Mouse (Mus musculus) frontal cortex, postnatal 10 days (tissue): ENCODE data around the gene Slc22a20.

ENCODE experiments used
- DNase-seq, 2 experiments: peaks; one replicate each; pipeline ENCODE4 v3.0.0; 2022; ENCODE audit warnings: low spot score in 2 of 2, mixed read lengths in 1 of 2

Slc22a20 gene

DNA sequence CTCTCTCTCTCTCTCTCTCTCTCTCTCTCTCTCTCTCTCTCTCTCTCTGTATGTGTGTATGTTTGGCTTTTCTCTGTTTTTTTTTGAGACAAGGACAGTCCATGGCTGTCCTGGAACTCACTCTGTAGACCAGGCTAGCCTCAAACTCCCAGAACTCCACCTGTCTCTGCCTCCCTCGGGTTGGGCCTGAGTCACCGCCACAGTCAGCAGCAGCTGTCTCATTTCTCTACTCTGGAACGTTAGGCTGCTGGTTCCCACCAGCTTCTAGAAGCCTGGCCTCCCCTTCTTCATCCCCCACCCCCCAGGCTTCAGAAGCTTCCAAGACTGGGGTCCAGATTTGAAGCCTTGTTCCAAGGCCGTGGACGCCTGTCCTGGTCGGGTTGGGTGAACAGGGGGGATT, 3.6 kb upstream of the Slc22a20 start:
- no peak for DNase-seq

DNA sequence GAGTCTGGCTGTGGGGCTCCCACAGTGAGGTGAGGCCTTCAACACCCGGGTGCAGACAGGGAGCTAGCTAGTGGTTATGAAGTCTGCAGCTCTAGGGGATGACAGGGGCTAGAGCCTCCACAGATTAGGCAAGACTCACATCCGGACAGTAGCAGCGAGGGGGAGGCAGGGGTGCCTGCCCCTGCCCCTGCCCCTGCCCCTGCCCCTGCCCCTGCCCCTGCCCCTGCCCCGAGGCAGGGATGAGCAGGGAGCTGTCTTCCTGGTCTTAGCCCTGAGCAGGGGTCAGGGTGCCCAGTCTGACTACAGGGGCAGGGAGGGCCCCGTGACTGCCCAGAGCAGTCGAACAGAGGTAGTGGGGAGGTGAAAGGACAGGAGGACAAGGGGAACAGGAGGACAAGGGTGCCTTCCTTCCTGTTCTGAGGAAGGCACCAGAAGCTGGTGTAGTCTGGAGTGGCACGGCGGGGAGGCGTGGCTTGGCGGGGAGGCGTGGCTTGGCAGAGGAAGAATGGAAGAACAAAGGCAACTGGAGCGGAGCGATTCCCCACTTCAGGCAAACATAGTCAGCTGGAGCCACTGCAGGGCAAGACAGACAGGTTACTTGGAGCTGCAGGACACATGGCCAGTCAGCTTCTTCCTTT, 3.0 kb upstream of the Slc22a20 start:
- DNase-seq, result peak; percentile 54 to 57

GRCm38 (mm10) chr19:5988027-5988814, 2.3 kb upstream of the Slc22a20 start:
- DNase-seq, result no peak

- DNase-seq, result no peak
Measured at GRCm38 (mm10) chr19:5980477-5980876, 5.5 kb downstream of the Slc22a20 start.

DNA sequence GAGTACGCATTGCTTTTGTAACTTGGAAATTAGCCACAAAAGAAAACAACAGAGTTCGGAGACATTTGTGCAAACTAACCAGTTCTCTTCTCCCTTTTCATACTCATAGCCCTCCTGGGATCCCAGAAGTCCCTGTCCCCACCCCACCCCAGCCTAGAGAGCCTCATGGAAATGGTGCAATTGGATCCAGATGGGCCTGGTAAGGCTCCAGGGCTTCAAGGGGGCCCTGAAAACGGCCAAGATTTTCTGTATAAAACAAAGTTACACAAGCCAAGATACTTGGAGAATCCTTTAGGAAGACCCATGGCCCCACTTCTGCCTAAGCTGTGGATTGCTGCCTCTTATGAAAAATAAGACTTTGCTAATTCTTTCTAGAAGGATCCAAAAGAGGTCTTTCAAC, 8.2 kb downstream of the Slc22a20 start:
- no peak for DNase-seq

- peak; percentile 41 to 68 for DNase-seq
Measured at GRCm38 (mm10) chr19:5975676-5976075, 10.3 kb downstream of the Slc22a20 start.

DNA sequence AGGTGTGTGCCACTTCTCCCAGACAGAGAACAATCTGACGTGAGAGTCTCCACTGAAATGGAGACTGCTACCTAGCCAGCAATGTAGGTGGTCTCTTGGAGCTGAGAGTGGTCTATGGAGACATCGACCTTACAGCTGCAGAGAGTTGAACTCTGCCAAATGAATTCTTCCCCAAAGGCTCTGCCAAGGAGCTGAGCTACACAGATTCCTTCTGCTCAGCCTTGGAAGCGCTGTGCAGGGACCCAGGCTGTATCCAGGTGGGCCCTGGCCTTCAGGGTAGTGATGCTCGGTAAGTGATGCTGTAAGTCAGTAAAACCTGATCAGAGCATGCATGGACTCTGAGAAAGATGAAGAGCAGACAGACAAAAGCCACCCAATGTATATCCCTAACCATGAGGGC, 10.8 kb downstream of the Slc22a20 start:
- DNase-seq, result no peak

DNA sequence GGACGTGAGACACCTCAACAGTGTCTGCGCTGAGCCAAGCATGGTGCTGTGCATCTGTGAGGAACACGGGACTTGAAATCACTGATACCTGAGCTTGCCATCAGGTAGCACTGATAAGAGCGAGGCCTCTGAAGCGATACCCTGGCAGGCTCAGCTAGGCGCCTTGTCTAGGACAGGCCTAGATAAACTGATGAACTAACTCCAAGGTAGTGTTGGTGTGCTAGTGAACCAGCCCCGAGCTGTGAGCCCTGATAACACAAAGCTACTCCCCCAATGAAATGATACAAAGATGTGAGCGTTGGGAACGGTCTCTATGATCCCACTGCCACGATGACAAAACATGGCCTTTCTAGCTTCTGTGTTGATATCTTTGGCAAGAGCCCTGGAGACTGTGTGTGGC, 18.3 kb downstream of the Slc22a20 start:
- DNase-seq, result no peak

DNA sequence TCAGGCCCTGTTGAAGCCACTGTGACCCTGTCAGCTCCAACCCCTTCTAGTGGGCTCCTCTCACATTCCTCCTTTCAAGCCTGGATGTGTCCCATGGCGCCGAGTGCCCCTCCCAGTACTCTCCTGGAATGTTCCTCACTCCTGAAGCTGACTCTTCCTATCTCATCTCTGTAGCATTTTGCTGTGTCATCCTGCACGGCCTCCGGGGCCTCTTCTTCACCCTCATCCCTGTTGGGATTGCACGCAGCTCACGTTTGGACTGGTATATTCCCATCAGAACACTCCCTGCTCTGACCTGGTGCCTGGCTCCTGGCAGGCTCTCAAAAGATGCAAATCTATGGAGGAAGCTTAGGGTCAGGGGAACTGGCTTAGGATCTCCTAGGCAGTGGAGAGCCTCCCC, 19.2 kb downstream of the Slc22a20 start:
- DNase-seq, result no peak

DNA sequence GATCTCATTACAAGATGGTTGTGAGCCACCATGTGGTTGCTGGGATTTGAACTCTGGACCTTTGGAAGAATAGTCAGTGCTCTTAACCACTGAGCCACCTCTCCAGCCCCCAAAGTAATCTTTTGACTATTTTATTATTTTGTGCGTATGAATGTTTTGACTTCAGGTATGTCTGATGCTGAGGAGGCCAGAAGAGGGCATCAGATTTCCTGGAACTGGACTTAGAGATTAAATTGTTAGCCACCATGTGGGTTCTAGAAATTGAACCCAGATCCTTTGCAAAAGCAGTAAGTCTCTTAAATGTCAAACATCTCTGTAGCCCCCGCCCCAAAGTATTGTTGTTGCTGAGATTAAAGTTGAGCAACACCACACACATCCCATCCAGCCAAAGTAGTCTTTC, 20.0 kb downstream of the Slc22a20 start:
- DNase-seq, result no peak

DNA sequence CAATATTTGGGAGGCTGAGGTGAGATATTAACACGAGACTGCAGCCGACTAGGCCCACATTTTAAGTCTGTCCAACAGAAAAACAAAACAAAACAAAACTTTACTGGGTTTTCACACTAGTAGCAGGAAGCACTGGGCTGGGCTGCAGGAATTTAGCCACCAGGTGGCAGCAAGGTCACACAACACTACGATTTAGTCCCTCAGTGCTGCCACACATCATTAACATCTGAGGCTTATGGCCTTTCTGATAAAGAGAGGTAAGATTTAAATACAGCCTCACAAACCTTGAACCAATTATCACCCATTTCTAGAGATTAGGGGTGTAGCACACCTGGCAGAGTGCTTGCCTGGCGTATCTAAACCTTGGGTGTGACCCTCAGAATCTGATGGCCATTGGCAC, 20.7 kb downstream of the Slc22a20 start:
- peak in 1 of 2 experiments; percentile 60 for DNase-seq

- DNase-seq, result no peak
Measured at GRCm38 (mm10) chr19:5964804-5965203, 21.1 kb downstream of the Slc22a20 start.

- peak; percentile 72 to 88 for DNase-seq
Measured at GRCm38 (mm10) chr19:5963883-5964562, 21.9 kb downstream of the Slc22a20 start, which contains the start of gene Pola2. TSS of gene Pola2 (minus strand) at chr19:5964202.

DNA sequence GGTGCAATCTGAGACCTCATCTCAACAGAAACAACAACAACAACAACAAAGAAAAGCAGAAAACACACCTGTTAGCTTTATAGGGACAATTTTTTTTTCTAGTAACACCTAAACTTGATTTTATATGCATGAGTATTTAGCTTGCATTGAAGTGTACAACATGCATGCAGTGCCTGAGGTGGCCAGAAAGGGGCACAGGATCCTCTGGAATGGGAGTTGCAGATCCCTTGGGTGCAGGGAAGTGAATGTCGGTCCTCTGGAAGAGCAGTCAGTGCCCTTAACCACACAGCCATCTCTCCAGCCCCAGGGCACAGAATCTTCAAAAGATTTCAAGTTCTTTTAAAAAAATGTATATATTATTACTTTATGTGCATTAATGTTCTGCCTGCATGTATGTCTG, 23.3 kb downstream of the Slc22a20 start:
- no peak for DNase-seq

DNA sequence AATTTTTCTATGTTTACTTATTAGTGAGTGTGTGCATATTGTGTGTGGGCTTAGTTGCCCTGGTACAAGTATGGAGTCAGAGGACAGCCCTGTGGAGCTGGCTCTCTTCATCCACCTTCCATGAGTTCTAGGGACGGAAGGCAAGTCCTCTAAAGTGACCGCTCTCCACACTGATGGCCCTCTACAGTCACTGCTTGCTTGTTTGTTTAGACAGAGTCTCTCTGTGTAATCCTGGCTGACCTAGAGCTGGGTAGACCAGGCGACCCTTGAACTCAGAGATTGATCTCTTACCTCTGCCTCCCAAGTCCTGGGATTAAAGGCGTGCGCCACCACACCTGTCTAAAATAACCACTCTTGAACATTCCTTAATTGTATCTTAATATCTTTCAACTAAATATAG, 28.6 kb downstream of the Slc22a20 start:
- DNase-seq, result no peak

- DNase-seq, result peak; percentile 28 to 63
Measured at GRCm38 (mm10) chr19:5956685-5957084, 29.3 kb downstream of the Slc22a20 start.

DNA sequence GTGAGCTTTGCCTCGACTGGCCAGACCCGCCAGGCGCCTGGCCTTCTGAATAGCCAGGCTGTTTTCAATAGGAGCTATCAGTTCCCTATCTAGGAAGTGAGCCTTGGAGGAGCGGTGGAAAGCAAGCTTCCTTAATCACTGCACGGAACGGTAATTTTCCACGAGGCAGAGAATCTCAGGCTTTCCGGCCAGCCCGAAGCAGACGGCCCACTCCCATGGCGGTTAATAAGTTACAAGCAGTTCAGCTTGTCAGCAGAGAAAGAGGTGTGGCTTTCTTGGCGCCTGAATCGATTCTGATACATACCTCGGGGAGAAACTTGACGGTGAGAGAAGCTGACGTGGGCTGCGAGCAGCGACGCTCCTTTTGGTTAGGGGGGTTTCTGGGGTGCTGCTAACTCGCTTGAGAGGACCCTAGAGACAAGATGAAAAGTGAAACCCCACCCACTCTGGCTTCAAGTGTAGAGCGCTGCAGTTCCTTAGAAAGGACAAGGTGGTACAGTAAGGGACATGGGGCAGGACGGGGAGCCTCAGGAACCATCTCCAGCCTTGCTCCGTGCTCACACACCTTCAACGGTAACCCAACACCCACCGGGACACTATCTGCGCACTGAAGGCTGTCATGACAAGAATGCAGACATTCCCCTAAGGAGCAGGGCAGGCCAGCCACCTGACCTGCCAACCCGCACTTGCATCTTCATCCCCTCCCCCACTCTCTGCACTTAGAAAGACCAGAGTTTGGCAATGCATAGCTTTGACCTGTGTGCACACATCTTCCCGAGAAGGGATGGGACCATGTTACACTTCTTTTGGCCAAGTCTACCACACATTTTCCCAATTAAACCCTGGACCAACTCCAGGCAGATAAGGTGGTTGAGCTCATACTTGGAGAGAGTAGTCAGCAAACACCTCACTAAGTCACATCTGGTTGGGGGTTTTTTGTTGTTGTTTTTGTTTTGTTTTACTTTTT, 30.0 kb downstream of the Slc22a20 start:
- DNase-seq, result no peak

DNA sequence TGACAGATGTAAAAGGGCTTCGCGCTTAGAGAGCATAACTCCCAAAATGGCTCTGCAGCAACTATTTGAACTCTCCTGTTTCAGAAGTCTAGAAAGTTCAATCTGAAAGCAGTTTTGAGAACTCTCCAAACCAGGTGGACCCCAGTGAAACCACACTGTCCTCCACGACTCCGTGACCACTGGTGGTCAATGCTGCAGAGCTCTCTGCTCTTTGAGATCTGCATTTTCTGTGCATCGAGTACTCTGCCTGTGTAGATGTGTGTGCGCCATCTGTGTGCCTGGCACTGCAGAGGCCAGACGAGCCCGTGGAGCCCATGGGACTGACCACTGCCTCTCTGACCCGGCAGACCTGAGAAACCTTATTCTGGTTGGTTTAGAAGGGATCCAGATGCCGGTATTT, 31.0 kb downstream of the Slc22a20 start:
- no peak for DNase-seq

DNA sequence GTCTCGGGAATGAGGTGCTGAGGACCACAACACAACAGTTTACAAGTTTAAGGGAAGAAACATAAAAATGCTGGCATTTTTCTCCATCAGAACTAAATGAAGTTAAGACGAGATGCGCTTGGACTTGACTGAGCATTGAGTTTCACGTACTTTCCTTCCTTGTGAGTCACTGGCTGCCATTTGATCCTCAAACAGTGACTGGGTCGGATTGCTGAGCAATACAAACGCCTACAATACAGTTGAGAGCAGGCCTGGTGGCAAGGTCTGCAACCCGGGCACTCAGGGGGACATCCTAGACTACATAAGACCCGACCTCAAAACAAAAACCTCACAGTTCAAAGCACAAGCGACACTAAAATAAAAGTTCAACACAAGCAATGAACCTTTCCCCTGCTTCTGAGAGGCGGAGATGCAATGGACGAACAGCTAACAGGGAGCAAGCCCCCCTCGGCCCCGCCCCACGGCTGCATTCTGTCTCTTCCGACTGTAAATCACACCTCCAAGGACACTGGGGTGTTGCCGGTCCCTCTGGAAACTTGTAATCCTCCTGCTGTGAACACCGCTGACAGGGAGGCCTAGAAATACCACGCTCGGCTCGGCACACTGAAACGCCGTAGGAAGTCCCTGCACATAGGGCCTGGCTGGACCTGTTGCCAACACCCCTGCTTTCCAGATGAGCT, 31.8 kb downstream of the Slc22a20 start:
- no peak for DNase-seq

- DNase-seq, result no peak
Measured at GRCm38 (mm10) chr19:5953201-5953770, 32.7 kb downstream of the Slc22a20 start.
